33 mouse cellular contexts compared by ENCODE assay signal in the genomic region with DNA sequence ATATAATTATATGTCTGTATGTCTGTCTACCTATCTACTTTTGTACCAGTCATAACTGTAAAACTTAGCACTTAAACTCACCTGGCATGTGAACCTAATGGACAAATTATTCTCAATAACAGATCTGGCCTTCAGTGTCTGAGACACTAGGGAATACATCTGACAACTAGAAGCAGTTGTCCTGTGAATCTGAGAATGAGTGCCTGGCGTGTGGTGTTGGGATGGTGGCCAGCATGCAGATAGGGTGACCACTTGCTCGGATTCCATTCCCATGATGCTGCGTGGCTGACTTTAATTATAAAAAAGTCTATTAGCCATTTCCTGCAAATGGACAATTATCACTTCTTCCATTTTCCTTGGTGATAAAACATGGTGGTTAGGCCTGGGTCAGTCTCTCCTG. TPM values are rescaled to one million over a fixed set of nuclear protein-coding genes. Genes with fewer than 3 reads are reported as not detected.
DNase-seq lines count a peak whose midpoint lies in the region; ATAC-seq and TF ChIP-seq lines count a peak whose summit lies in the region.
"Had no signal": no experiment of that assay in that cellular context is flagged by ENCODE, and none has a peak within 500 bp of the region (broad histone marks: within the 10 kb centered on the region; RNA-seq: fewer than 3 reads in every experiment).

No protein-coding gene starts in this region.

- no peak overlapping the region for H3K9ac ChIP-seq in stomach, postnatal 0 days (ENCODE audit: low read length)
- H3K9ac ChIP-seq: embryonic facial prominence, embryonic 12.5 days; embryonic facial prominence, embryonic 15.5 days; forebrain, postnatal 0 days; hindbrain, embryonic 12.5 days; hindbrain, embryonic 15.5 days had no signal

- H3K9me3 ChIP-seq in stomach, postnatal 0 days (ENCODE audit: control insufficient read depth, low read length): no peaks in the 10 kb centered on the region
- H3K9me3 ChIP-seq: embryonic facial prominence, embryonic 12.5 days; embryonic facial prominence, embryonic 15.5 days; hindbrain, embryonic 12.5 days; hindbrain, embryonic 15.5 days had no signal

- DNase-seq in heart, adult 11 months: peak; percentile 92
- no peak for DNase-seq in heart, adult 18-20 months
- no peak for DNase-seq in left cerebral cortex, adult 2 months (ENCODE audit: extremely low spot score in 1 of 2, low spot score in 2 of 2)
- no peak for DNase-seq in left cerebral cortex, postnatal 25 days (ENCODE audit: low spot score in 2 of 2)
- DNase-seq in stomach, postnatal 0 days (ENCODE audit: low spot score): no peak
- DNase-seq: adrenal gland, postnatal 10 days; adrenal gland, postnatal 36 days; B cell, adult 2 months; cerebellum, adult 18-20 months; cerebellum, adult 9-10 months; cerebellum, postnatal 14 days; forebrain, postnatal 0 days; gastrocnemius, postnatal 36 days had no signal

- intact Hi-C loops in left cerebral cortex, adult 2 months (cut with DNase I): no loop called here
- intact Hi-C loops in left cerebral cortex, postnatal 25 days (cut with DNase I): no loop called here

- 96% methylated on average over 3 of the region's 3 CpGs for WGBS in stomach, postnatal 0 days

- no peak overlapping the region for H3ac ChIP-seq in myocyte (ENCODE audit: control insufficient read depth, insufficient read length)

- H3K4me3 ChIP-seq in left cerebral cortex, adult 2 months: peak overlapping the region; percentile 59
- no peak overlapping the region for H3K4me3 ChIP-seq in myocyte
- H3K4me3 ChIP-seq in stomach, postnatal 0 days (ENCODE audit: low read depth, low read length): no peak overlapping the region
- H3K4me3 ChIP-seq: embryonic facial prominence, embryonic 12.5 days; embryonic facial prominence, embryonic 15.5 days; hindbrain, embryonic 12.5 days; hindbrain, embryonic 15.5 days had no signal

- peaks cover 7% of the 10 kb centered on the region for H3K79me2 ChIP-seq in myocyte (ENCODE audit: control insufficient read depth, insufficient read depth)

- no peak for TF ChIP-seq EP300 in stomach, postnatal 0 days (optimal IDR thresholded peaks at IDR 0.05)

- H3K4me2 ChIP-seq in myocyte (ENCODE audit: low read depth): no peak overlapping the region
- no peak overlapping the region for H3K4me2 ChIP-seq in stomach, postnatal 0 days (replicated peaks; ENCODE audit: low read depth)
- H3K4me2 ChIP-seq: embryonic facial prominence, embryonic 12.5 days; embryonic facial prominence, embryonic 15.5 days; heart, embryonic 11.5 days; hindbrain, embryonic 12.5 days; hindbrain, embryonic 15.5 days had no signal

- TF ChIP-seq CTCF in left cerebral cortex, adult 2 months (IDR thresholded peaks at IDR 0.05): no peak
- TF ChIP-seq CTCF in stomach, postnatal 0 days (IDR thresholded peaks at IDR 0.05; ENCODE audit: low read depth): no peak

- TF ChIP-seq POLR2A in myocyte (IDR thresholded peaks at IDR 0.05; ENCODE audit: insufficient read length, low read depth): no peak

- H3K4me1 ChIP-seq in stomach, postnatal 0 days (replicated peaks; ENCODE audit: control insufficient read depth, insufficient read depth): peaks cover 2% of the 10 kb centered on the region; the same call in 1 of the 2 replicates

- H3K27me3 ChIP-seq in myocyte (ENCODE audit: control insufficient read depth, insufficient read depth, insufficient read length): no peaks in the 10 kb centered on the region
- no peaks in the 10 kb centered on the region for H3K27me3 ChIP-seq in stomach, postnatal 0 days (ENCODE audit: control insufficient read depth, insufficient read depth, low read length)
- H3K27me3 ChIP-seq: embryonic facial prominence, embryonic 12.5 days; embryonic facial prominence, embryonic 15.5 days; hindbrain, embryonic 12.5 days; hindbrain, embryonic 15.5 days; Patski had no signal

- H3K27ac ChIP-seq in left cerebral cortex, adult 2 months: peak overlapping the region; percentile 36; the same call in 1 of the 2 replicates
- H3K27ac ChIP-seq in stomach, postnatal 0 days (replicated peaks): no peak overlapping the region
- H3K27ac ChIP-seq: embryonic facial prominence, embryonic 12.5 days; embryonic facial prominence, embryonic 15.5 days; hindbrain, embryonic 12.5 days; hindbrain, embryonic 15.5 days had no signal

- H3K36me3 ChIP-seq in myocyte (ENCODE audit: control insufficient read depth, insufficient read depth): peaks cover 20% of the 10 kb centered on the region
- H3K36me3 ChIP-seq in stomach, postnatal 0 days (ENCODE audit: control insufficient read depth, insufficient read depth, low read length): peaks cover 49% of the 10 kb centered on the region

- ATAC-seq in stomach, postnatal 0 days (ENCODE audit: low FRiP score, low TSS enrichment): no peak
- ATAC-seq: CD4-positive, CD25-positive, alpha-beta regulatory T cell, adult 4 months; forebrain, embryonic 14.5 days; forebrain, postnatal 0 days; intestine, postnatal 0 days; Patski had no signal

TF ChIP-seq in myocyte, 11 proteins besides CTCF, POLR2A, EP300 and RAD21:
- TF ChIP-seq MYOD1 (IDR thresholded peaks at IDR 0.05; ENCODE audit: control insufficient read depth in 1 of 3, insufficient read length in 2 of 3, low read depth in 2 of 3): peak in 2 of 3 experiments; percentile 70 to 83
- no peak for TF ChIP-seq SRF (IDR thresholded peaks at IDR 0.05; ENCODE audit: control insufficient read depth, insufficient read length, low read depth)
- TF ChIP-seq TCF12 (IDR thresholded peaks at IDR 0.05; ENCODE audit: insufficient read depth, poor library complexity, severe bottlenecking): no peak
- TF ChIP-seq USF1 (IDR thresholded peaks at IDR 0.05; ENCODE audit: low read depth): no peak
- TF ChIP-seq MYOG (IDR thresholded peaks at IDR 0.05; ENCODE audit: control insufficient read depth in 1 of 3, insufficient read depth in 1 of 3, insufficient read length in 2 of 3, low read depth in 2 of 3): peak; percentile 19 to 71 (median 53)

RNA-seq across cellular contexts. Expression of gene Teddm2, which starts 5.9 kb away (rescaled TPM):
- total RNA-seq in heart, adult 18-20 months (2021): under 1 TPM; 0.60 to 0.77 TPM
- 1 to 10 TPM; 3.4 to 3.9 TPM for total RNA-seq in left cerebral cortex, adult 2 months (2021)
- total RNA-seq in left cerebral cortex, postnatal 25 days (2021): 1 to 10 TPM; 2.9 to 4.0 TPM
- 0.20 TPM for polyA plus RNA-seq in myocyte (2012; fragmentation: generic; extraction: Trizol)
- polyA plus RNA-seq in stomach, postnatal 0 days (2015; fragmentation: Nextera tagmentation; extraction: Ambion mirVana): 0.80 and 0.85 TPM in 2 replicates
- total RNA-seq: granulocyte monocyte progenitor cell, adult 5-6 weeks had no signal

RNA-seq across cellular contexts. Expression of gene Glul, which starts 6.1 kb away (rescaled TPM):
- 100 to 1,000 TPM; 539 to 709 TPM for total RNA-seq in heart, adult 18-20 months (2021)
- 1,000 to 10,000 TPM; 1,896 to 2,040 TPM for total RNA-seq in left cerebral cortex, adult 2 months (2021)
- total RNA-seq in left cerebral cortex, postnatal 25 days (2021): 1,000 to 10,000 TPM; 1,850 to 1,886 TPM
- 37.6 TPM for polyA plus RNA-seq in myocyte (2012; fragmentation: generic; extraction: Trizol)
- 330 and 353 TPM in 2 replicates for polyA plus RNA-seq in stomach, postnatal 0 days (2015; fragmentation: Nextera tagmentation; extraction: Ambion mirVana)

RNA-seq across cellular contexts. Expression of gene Teddm1a, which starts 14.3 kb away (rescaled TPM):
- total RNA-seq in heart, adult 18-20 months (2021): not detected
- total RNA-seq in left cerebral cortex, adult 2 months (2021): not detected
- total RNA-seq in left cerebral cortex, postnatal 25 days (2021): not detected
- not detected for polyA plus RNA-seq in myocyte (2012; fragmentation: generic; extraction: Trizol)
- not detected in 2 replicates for polyA plus RNA-seq in stomach, postnatal 0 days (2015; fragmentation: Nextera tagmentation; extraction: Ambion mirVana)
- total RNA-seq: adrenal gland, adult 18-20 months; adrenal gland, postnatal 10 days; adrenal gland, postnatal 36 days; forebrain, postnatal 0 days; gastrocnemius, adult 8-10 months; gastrocnemius, postnatal 36 days; granulocyte monocyte progenitor cell, adult 5-6 weeks; heart, postnatal 25 days; hematopoietic stem cell, adult 5-6 weeks; MEL had no signal
- polyA plus RNA-seq: embryonic facial prominence, embryonic 12.5 days; embryonic facial prominence, embryonic 15.5 days; forebrain, embryonic 11.5 days; forebrain, embryonic 14.5 days; heart, embryonic 11.5 days; heart, embryonic 14.5 days; heart, postnatal 0 days; hindbrain, embryonic 12.5 days; hindbrain, embryonic 15.5 days; intestine, embryonic 14.5 days; intestine, postnatal 0 days; Patski had no signal

RNA-seq across cellular contexts. Expression of gene Teddm1b, which starts 31.7 kb away (rescaled TPM):
- total RNA-seq in heart, adult 18-20 months (2021): not detected
- total RNA-seq in left cerebral cortex, adult 2 months (2021): under 1 TPM; 0.14 to 0.18 TPM
- not detected for total RNA-seq in left cerebral cortex, postnatal 25 days (2021)
- polyA plus RNA-seq in myocyte (2012; fragmentation: generic; extraction: Trizol): 0.01 TPM
- polyA plus RNA-seq in stomach, postnatal 0 days (2015; fragmentation: Nextera tagmentation; extraction: Ambion mirVana): 0.07 and 0.11 TPM in 2 replicates
- total RNA-seq: adrenal gland, adult 18-20 months; adrenal gland, postnatal 10 days; adrenal gland, postnatal 36 days; forebrain, postnatal 0 days; gastrocnemius, adult 8-10 months; gastrocnemius, postnatal 36 days; granulocyte monocyte progenitor cell, adult 5-6 weeks; heart, postnatal 25 days; hematopoietic stem cell, adult 5-6 weeks; MEL had no signal
- polyA plus RNA-seq: heart, embryonic 14.5 days; intestine, postnatal 0 days had no signal
